Mouse (Mus musculus): ENCODE results near the gene 1700029J07Rik. TPM values are rescaled to one million over a fixed set of nuclear protein-coding genes. Genes with fewer than 3 reads are reported as not detected.

Gene 1700029J07Rik
- total RNA-seq, 2 experiments from 2014 or later: 2.3 to 2.4 TPM

GRCm38 (mm10) chr8:45970894-45971293 lies 4.2 kb downstream of the 1700029J07Rik start:
- DNase-seq (ENCODE audit: low spot score in 2 of 2): no peak

- DNase-seq (ENCODE audit: low spot score in 2 of 2): no peak
Observed at GRCm38 (mm10) chr8:45950622-45951021, 24.4 kb downstream of the 1700029J07Rik start.

- DNase-seq (ENCODE audit: low spot score in 2 of 2): no peak
Observed at GRCm38 (mm10) chr8:45946283-45946682, 28.8 kb downstream of the 1700029J07Rik start.

GRCm38 (mm10) chr8:45936986-45937385 lies 38.1 kb downstream of the 1700029J07Rik start:
- DNase-seq (ENCODE audit: low spot score in 2 of 2): peak in 1 of 2 experiments; percentile 55

- DNase-seq (ENCODE audit: low spot score in 2 of 2): peak; percentile 94 to 98
Observed at GRCm38 (mm10) chr8:45934582-45935014, 40.5 kb downstream of the 1700029J07Rik start, which contains the start of gene Ccdc110. Ccdc110 (plus strand) TSS chr8:45934619.

GRCm38 (mm10) chr8:45922116-45922515 lies 52.9 kb downstream of the 1700029J07Rik start:
- no peak for DNase-seq (ENCODE audit: low spot score in 2 of 2)

- DNase-seq (ENCODE audit: low spot score in 2 of 2): no peak
Observed at GRCm38 (mm10) chr8:45920392-45920791, 54.7 kb downstream of the 1700029J07Rik start.

GRCm38 (mm10) chr8:45918891-45919290 lies 56.2 kb downstream of the 1700029J07Rik start:
- DNase-seq (ENCODE audit: low spot score in 2 of 2): no peak

- no peak for DNase-seq (ENCODE audit: low spot score in 2 of 2)
Observed at GRCm38 (mm10) chr8:45917040-45917679, 57.9 kb downstream of the 1700029J07Rik start.

GRCm38 (mm10) chr8:45916496-45916895 lies 58.6 kb downstream of the 1700029J07Rik start:
- no peak for DNase-seq (ENCODE audit: low spot score in 2 of 2)

GRCm38 (mm10) chr8:45913707-45914106 lies 61.3 kb downstream of the 1700029J07Rik start:
- no peak for DNase-seq (ENCODE audit: low spot score in 2 of 2)

- DNase-seq (ENCODE audit: low spot score in 2 of 2): no peak
Observed at GRCm38 (mm10) chr8:45906251-45906619, 68.8 kb downstream of the 1700029J07Rik start.

- no peak for DNase-seq (ENCODE audit: low spot score in 2 of 2)
Observed at GRCm38 (mm10) chr8:45905591-45906250, 69.3 kb downstream of the 1700029J07Rik start.

- no peak for DNase-seq (ENCODE audit: low spot score in 2 of 2)
Observed at GRCm38 (mm10) chr8:45903659-45904058, 71.4 kb downstream of the 1700029J07Rik start.

Other genes starting within 250 kb of the 1700029J07Rik start
- under 1 TPM; 0.76 to 0.99 TPM for gene Pdlim3, start 89.8 kb downstream of the 1700029J07Rik start, total RNA-seq (2021)
- under 1 TPM; 0.51 to 0.69 TPM for gene Ccdc110, start 40.6 kb downstream of the 1700029J07Rik start, total RNA-seq (2021)
- 10 to 100 TPM; 47.5 to 50.8 TPM for gene Ufsp2, start 276 bp upstream of the 1700029J07Rik start, total RNA-seq (2021)
- under 1 TPM; 0.20 TPM for gene Lrp2bp, start 24.1 kb upstream of the 1700029J07Rik start, total RNA-seq (2021)
- gene Ankrd37, start 30.5 kb upstream of the 1700029J07Rik start, total RNA-seq (2021): 1 to 10 TPM; 6.0 to 8.6 TPM
- gene Cfap97, start 176.5 kb upstream of the 1700029J07Rik start, total RNA-seq (2021): 10 to 100 TPM; 24.8 to 25.9 TPM
- gene Snx25, start 176.9 kb upstream of the 1700029J07Rik start, total RNA-seq (2021): 10 to 100 TPM; 47.2 to 50.9 TPM
- gene Slc25a4, start 236.0 kb upstream of the 1700029J07Rik start, total RNA-seq (2021): 100 to 1,000 TPM; 542 to 549 TPM

Measured in layer of hippocampus, adult 18-20 months (tissue).